Mouse (Mus musculus) cerebellum, adult 9-11 months (tissue): ENCODE measurements at regions not wholly inside any gene's neighbourhood (a gene's known extent, or its start where the extent isn't known, plus 50 kb on each side); places are given as distances from the start of the nearest gene placed in this dataset.

ENCODE experiments used
- DNase-seq: peaks from one replicate; pipeline ENCODE4 v3.0.0; 2022

DNA sequence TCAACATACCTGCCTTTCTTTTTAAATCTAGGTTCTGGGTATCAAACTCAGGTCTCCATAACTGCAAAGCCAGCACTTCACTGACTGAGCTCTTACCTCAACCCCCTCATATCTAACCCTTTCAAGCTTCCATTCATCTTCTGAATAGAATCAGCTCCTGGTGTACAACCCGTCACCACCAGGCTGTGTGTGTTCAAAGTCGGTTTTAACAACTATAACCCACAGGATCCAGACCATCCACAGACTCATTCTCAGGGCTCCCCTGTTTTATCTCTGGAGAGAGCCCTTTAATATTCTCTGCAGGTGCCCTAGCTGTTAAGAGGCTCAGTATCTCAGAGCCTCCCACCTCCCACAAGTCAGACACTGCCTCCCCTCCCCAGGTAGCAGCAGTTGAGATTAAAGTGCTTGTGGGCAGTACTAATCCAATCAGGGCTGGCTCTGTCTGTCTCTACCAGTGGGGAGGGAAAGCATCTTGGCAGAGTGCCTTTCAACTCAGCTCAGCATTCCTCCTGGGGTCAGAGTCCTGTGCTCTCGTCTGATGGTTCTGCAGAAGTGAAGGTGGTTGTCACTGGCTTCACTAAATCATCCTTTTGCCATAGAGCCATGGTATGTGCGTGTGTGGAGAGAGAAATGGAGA, 272.4 kb downstream of the Dhx15 start:
- DNase-seq, result peak; percentile 16

DNA sequence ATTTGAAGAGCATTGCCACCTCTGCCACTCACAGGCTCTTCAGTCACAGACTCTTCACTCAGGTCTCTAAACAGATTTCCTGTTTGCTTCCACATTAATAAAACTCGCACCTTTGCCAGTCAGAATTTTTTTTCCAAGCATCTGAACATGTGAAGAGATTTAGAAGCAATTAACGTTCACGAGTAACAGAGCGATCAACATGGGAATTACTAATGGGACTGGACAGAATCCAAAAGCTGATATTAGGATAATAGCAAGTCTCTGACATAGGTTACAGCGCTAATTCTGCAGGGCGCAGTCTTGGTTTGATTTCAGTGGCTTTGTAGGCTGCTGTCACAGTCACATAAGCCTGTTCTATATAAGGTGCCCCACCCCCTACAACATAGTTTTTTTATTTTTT, 275.6 kb downstream of the Dhx15 start:
- no peak for DNase-seq

DNA sequence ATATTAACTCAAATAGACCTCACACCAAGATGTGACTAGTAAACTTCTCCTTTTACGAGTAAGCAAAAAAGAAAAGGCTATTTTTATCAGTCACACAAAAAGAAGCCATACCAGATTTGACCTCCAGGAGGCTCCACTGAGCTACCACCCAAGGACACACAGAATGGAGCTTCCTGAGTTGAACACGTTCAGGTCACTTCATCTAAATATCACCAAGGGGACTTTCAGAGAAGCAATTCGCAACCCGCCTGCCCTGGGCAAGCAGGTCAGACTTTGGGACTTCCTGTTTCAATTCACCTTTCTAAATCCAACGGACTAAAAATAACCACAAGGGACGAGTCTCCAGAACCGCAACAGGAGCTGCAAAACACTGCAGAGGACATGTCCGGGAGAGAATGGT, 281.5 kb downstream of the Dhx15 start:
- DNase-seq, result peak; percentile 5

DNA sequence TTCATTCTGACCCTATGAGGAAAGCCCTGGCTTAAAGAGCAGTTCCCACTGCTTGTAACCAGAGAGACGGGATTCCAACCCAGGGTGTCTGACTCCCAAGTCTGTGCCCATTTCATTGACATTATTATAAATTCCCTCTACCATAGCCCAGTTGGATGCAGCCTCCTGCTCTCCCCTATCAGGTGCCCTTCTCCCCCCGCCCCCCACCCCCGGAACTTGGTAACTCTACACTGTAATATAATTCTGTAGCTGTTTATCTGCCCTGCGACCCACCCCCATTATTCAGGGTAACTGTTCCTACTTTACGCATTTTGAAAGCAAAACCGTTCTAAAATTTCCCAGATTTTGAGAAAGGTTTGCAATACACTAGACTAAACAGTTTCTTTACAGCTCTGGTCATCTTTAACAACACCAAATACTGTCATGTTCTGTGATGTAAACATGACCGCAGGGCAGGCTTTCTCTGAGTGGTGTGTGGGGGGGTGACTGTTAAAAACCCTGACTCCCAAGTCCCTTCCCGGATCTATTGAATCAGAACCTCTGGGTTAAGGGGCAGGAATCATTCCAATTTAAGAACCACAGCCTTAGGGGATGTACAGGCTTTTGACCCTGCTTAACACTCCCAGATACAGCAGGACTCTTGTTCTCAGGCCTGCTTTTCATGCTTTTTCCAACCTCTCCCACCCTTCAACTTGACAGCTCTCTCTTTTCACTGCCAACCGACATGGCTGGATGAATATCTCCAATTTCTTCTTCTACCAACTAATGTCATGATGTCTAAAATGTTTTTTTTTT, 283.8 kb downstream of the Dhx15 start:
- DNase-seq, result no peak

DNA sequence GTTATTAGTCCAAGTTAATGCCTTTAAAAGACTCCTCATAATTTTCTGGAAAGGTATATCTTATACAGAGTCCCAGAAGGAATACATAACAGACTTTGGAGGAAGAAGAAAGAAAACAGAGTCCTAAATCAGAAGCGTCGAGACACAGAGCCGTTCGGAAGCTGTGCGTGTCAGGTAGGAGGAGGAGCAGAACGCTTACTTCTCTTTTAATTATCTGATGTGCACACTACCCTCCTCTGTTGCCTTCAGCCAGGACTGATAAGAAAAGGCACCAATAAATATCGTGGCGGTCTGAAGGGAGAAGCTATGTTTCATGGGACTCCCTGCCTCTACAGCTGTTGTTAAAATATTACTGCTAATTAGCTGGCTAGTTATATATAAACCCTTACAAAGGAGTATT, 296.2 kb downstream of the Dhx15 start:
- DNase-seq, result no peak

DNA sequence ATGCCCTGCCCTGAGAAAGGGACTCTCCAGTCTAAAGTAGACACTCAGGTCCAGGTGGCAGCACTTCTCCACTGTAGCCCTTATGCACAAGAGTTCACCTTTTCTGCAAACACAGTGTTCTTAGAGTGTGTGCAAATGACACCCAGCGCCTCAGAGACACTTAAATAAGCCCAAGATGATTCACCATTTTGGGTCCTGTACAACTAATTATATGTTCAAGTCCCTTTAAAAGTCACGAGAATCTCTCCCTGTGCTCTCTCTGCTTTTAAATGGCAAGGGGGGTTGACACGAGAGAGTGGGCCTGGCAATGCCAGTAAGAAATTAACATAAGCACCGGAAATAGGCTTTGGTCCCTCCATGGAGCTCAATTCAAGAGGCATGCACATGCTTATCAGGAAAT, 299.0 kb downstream of the Dhx15 start:
- no peak for DNase-seq

DNA sequence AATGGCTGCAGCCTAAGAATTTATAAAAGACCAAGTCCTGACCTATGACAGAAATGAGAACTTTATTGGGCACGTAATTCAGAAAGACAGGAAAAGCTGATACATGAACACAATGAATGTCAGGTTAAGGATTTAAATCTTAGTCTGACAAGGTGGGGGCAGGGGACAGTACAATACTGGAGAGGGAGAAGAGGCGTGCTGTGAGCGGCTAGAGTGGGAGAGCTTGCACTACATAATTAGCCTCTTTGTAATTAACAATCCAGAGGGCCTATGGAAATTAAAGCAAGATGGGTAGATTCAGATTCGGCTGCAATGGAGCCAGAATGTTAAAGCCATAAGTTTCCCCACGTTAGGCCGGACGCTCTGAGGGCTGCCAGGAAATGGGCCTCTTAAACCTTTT, 301.9 kb downstream of the Dhx15 start:
- no peak for DNase-seq

DNA sequence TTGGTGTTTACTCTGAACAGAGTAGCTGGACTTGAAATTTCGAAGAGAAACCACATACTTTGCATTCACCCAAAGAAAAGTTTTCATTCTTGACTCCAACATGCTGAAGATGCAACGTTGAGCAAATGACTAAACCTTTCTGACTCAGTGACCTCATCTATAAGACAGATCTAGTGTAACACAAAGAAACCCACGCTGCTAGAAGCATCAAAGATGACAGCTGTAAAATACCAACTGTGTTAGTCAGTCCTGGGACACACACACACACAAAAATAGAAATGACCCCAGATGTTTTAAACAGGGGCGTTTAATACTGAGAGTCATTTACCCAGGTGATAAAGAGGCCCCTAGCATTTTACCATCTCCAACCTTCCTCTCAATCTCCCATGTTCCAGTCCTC, 307.7 kb downstream of the Dhx15 start:
- DNase-seq, result no peak

DNA sequence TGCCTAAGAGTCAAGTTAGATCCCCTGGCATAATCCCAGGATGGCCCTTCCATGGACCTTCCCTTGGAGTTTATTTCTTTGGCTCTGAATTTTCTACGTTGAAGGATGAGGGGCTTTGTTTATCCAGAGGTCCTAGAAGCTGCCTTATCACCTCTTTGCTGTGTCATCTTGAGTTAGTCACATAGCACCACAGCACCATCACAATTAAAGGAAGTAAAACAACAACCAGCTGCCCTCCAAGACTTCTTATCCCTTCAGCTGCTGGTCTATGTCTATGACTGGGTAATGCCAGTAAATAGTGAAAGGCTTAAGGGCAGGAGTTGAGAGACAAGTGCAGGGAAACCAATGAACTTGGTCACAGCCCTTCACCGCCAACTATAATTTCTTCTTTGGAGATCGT, 308.1 kb downstream of the Dhx15 start:
- DNase-seq, result no peak

DNA sequence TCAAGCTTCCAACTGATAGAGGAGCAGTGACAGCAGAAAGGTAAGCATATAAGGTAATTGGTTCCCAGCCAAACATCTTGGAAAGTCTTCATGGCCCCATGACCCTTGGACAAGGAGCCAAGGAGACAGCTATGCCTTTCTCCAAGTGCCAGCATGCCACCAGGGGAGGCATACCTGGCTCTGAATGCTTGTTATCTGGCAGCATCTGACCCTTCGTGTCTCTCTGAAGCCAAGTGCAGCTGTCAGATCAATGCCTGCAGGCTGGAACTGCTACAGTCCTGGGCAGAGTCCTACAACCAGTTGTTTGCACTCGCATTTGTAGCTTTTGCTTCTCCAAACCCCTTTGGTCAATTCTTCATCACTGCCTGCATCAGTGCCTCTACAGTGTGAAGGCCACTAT, 309.3 kb upstream of the Ppargc1a start:
- DNase-seq, result no peak

DNA sequence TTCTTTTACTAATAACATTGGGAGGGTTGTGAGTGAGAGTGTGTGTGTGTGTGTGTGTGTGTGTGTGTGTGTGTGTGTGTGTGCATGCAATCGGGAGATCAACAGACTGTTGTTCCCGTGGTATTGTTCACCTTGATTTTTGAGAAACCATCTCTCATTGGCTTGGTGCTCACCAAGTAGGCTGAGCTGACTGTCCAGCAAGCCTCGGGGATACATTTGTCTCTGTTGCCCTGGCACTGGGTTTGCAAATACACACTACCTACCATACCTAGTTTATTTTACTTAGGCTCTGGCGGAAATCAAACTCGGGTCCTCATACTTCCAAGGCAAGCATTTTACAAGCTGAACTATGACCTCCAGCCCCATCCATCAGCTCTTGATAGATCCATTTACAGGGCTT, 306.0 kb upstream of the Ppargc1a start:
- DNase-seq, result no peak

DNA sequence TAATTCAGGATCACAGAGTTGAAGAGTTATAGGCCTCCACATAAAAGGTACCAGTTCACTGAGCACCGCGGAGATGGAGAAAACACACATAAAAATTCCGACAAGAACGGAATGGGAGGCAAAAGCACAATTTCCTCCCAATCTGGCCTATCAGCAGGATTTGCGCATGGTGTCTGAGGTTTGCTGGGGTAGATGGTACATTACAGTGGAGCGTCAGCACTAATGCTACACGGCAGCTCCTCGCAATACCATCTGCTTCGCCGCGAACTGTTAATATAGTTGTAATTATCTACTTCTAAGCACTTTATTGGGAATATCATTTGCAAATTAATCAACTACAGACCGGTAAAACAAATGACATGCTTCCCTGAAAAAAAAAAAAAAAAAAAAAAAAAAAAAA, 304.2 kb upstream of the Ppargc1a start:
- no peak for DNase-seq

DNA sequence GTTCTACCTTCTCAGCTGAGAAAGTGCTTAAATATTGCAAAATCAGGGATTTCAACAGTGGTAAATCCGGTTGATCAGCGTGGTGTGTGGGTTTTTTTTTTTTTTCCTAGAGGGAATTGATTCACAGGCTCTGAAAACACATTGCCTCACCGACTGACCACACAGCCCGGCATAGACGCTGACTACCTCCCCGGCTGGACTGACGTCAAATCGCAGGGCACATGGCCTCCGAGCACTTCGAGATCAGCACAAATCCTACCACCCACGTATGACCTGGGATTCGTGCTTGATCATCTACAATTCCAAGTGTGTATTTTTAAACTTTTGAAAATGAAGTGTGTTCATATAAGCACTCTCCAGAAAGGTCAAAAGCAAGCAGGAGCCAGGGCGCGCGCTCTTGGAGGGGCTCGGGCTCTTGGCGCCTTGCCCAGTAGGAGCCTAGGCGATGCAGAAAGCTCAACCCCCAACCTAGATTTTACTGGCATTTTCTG, 300.7 kb upstream of the Ppargc1a start:
- DNase-seq, result no peak

DNA sequence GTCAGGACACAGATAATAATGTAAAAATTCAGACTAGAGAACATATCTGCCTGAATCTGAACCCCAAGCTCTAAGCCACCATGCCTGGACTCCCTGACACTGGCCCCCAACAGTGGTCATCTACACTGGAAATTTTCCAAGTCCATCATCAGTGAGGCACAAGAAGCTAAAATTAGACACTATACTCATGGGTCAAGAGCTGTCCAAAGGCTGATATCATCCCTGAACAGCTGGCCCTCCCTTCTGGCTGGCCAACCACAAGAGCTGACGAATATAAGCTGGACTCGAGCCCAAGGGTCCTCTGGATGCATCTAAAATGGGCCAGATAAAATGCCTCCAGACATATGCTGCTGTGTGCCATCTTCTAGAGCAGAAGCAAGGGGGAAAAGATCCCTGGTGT, 298.5 kb upstream of the Ppargc1a start:
- peak; percentile 11 for DNase-seq

DNA sequence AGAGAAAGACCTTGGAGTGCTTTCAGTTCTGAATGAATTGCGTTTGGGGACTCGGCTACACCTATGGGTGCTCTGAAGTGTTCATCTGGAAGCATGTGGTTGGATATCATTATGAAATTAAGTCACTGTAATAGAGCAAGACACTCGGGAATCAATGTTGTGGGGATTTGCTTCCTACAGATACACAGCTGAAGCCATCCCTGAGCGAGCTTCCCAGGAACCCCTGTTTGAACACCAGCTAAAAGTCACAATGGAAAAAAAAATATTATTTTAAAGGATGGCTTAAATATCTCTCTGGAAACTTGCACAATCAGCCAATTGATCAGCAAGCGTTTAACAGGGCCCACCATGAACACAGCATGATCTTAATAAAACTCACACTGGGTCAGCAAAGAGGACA, 293.0 kb upstream of the Ppargc1a start:
- no peak for DNase-seq

DNA sequence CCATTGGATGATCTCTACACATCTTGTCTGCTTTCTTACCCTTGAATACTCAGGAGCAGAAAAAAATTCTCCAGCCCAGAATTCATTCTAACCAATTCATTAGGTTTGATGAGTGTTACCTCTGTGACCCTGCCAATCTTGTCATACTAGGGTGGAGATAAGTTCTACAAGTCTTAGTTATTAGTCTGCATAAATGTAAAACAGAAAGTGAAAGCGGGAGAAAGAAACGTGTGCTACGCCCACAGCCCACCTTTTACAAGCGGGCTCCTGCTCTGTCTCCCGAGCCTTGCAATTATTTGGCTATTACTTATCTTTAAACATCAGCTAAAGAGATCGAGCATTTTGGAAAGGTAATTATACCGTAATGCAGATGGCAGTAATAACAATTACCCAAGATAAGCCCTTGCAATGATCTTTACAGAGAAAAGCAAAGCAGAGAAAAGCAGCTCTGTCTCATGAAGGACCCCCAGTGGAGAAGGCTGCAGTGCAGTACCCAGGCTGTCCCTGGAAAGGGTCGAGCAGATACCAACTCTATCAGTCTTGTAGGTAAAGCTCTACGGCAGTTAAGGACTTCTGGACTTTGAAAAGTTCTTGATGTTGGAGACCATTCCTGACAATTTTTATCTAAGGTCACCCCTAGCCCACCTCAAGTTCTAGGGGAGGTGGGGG, 286.1 kb upstream of the Ppargc1a start:
- no peak for DNase-seq

DNA sequence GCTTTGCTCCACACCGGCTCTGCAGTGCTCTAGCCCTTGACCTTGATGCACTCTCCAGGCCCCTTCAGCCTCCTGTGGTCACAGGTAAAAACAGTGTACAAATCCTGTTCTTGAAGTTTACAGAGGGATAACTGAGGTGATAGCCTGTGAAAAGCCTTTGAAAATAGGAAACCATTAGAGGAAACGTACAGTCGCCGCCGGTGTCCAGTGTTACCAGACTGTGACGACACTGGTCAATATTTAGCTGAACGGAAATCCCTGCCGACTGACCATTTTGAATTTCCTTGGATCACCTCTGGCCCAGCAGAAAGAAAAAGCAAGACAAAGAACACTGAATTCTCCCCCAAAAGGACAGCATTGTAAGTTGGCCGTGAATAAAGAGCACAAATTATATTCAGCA, 282.6 kb upstream of the Ppargc1a start:
- DNase-seq, result no peak

DNA sequence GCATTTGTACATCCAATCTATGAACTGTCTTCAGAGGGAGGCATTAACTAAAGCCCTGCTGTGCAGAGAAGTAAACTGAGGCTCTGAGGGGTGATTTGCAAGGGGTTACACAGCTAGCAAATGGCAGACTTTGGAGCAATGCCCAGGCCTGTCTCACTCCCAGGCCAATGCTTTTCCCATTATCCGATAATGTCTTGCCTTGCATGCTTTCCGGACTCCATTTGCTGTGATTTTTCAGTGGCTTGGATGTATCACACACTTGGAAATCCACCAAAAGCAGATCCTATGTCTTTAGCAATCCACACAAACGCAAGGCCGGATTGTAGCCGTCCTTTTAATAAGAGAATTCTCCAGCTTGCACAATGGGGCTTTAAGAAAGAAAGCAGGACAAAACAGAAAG, 281.7 kb upstream of the Ppargc1a start:
- no peak for DNase-seq

DNA sequence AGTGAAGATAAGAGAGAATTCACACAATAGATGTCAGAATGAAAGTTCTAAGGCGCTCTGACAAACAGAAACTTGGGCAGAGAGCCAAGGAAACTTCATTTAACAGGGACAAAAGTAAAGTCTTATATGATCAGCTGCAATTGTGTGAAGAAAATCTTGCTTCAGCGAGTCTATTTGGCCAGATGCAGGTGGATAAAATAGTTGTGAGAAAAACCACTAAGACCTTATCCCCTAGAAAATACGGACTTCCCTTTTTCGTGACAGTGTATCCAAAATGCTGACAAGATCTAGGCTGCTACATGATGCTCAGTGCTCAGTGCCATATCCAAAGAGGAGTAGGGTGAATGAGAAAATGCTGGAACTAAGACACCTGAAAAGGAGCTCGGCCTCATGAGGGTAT, 274.7 kb upstream of the Ppargc1a start:
- no peak for DNase-seq

DNA sequence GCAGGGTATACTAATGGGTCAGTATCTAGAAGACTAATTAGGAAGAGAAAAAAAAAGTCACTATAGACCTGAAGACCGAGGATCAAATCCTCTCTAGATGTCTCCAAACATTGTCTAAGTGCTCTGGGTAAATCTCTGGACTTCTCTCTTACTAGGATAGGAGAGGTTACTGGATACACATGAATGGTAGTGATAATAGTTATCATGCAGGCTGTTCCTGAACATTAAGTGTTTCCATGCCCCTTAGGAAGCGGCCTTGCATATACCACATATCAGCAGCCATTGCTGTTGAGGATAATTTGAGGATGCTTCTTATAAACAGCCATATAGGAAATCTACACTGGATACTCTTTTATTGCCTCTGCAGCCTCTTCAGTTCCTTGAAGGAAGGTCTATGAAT, 274.2 kb upstream of the Ppargc1a start:
- no peak for DNase-seq

DNA sequence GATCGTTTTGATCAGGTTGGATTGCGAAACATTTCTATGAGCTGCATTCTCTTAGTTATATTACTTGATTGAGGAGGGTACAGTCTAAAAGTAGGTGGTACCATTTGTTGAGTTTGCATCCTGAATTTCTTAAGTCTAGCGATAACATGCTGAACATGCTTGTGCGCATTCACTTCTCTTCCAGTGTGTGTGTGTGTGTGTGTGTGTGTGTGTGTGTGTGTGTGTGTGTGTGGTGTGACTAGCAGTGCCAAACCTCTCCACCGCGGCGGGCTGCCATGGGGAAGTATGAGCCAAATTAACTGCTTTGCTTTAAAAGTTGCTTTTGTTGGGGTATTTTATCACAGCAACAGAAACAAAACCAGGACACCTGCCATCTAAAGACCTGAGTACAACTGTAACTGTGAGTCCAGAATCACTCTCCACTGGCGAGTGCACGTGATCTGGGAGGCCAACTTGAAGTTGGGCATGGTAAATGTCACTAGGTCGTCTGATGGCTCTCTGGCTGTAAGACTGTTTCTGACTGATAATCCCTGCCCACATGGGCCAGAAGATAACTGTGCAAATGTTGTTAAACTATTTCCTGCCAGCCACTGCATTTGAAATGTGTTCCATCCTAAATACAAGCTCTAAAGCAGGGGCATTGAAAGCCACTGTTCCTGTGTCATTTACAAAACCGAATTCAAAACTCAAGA, 273.3 kb upstream of the Ppargc1a start:
- no peak for DNase-seq

DNA sequence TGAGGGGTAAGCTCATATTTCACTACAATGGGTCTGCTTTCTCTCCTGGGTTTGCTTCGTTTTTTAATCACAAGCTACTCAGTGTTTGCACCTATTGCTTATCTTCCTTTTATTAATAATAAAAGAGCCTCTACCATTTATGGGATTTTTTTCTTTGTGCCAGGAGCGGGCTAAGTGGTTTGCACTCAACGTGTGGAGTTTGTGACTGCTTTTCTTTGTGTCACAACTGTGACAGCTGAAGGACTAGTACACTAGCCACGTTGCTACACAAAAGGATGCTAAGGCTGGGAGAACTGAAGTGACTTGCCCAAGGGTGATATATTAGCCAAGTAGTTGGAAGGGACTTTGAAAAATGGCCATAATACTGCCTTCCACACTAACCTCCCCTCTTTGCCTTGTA, 271.8 kb upstream of the Ppargc1a start:
- DNase-seq, result no peak

DNA sequence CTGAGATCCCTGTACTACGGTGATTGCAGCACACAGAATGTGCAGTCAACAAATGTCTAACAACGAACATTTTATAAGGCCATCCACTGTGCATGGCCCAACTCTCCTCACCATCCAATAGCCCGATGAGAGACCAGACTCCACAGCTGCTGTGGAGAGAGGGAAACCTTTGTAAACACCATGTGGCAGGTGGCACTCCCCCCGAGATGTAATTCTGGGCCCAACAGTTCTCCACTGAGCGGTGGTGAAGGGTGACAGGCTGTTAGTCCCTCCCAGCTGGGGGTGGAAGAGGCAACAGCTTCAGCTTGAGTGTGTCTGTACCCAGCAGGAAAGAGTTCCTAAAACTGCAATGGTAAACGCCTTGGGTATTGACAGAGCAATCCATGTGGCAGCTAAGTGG, 263.0 kb upstream of the Ppargc1a start:
- peak; percentile 9 for DNase-seq

DNA sequence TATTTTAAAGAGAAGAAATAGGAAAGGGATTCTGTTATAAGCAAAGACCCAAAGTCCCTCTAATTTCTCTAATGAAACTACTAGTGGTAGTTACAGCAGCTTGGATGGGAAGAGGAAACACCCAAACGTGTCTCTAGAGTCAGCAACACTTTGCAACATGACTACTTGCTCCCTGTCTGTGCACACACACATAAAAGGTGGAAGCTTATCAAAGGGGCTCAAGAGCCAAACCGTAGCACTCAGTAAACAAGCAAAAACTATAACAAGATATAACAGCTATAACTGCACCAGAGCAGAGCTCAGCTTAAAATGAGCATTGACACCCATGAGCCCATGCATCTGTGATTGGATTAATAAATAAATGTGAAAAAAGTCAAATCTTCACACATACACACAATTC, 262.5 kb upstream of the Ppargc1a start:
- DNase-seq, result no peak
